36 mouse cellular contexts compared by ENCODE assay signal in genomic region chr12:98227037-98227436, GRCm38 (mm10). TPM values are rescaled to one million over a fixed set of nuclear protein-coding genes. Genes with fewer than 3 reads are reported as not detected.
"Had no signal": no experiment of that assay in that cellular context is flagged by ENCODE, and none has a peak within 500 bp of the region (broad histone marks: within the 10 kb centered on the region; RNA-seq: fewer than 3 reads in every experiment).

No protein-coding gene starts in this region.

- H3K27ac ChIP-seq: heart, embryonic 10.5 days; heart, embryonic 13.5 days; heart, embryonic 15.5 days; hindbrain, embryonic 10.5 days; hindbrain, embryonic 12.5 days; hindbrain, embryonic 13.5 days; hindbrain, embryonic 14.5 days; hindbrain, embryonic 15.5 days; hindbrain, postnatal 0 days; intestine, embryonic 15.5 days; kidney, embryonic 15.5 days; kidney, postnatal 0 days; layer of hippocampus, adult 2 months had no signal

- H3K9ac ChIP-seq: heart, embryonic 12.5 days; heart, embryonic 13.5 days; heart, embryonic 15.5 days; hindbrain, embryonic 12.5 days; hindbrain, embryonic 13.5 days; hindbrain, embryonic 14.5 days; hindbrain, embryonic 15.5 days; intestine, embryonic 15.5 days; kidney, embryonic 15.5 days had no signal

- H3K9me3 ChIP-seq: heart, embryonic 10.5 days; heart, embryonic 12.5 days; heart, embryonic 13.5 days; heart, embryonic 15.5 days; hindbrain, embryonic 10.5 days; hindbrain, embryonic 12.5 days; hindbrain, embryonic 13.5 days; hindbrain, embryonic 15.5 days; intestine, embryonic 15.5 days; kidney, embryonic 15.5 days had no signal

- H3K4me1 ChIP-seq: heart, embryonic 10.5 days; heart, embryonic 12.5 days; heart, embryonic 13.5 days; heart, embryonic 15.5 days; hindbrain, embryonic 10.5 days; hindbrain, embryonic 12.5 days; hindbrain, embryonic 13.5 days; hindbrain, embryonic 15.5 days; intestine, embryonic 15.5 days; kidney, embryonic 15.5 days had no signal

- H3K4me2 ChIP-seq: heart, embryonic 11.5 days; heart, embryonic 12.5 days; heart, embryonic 13.5 days; heart, embryonic 15.5 days; hindbrain, embryonic 12.5 days; hindbrain, embryonic 13.5 days; hindbrain, embryonic 14.5 days; hindbrain, embryonic 15.5 days; intestine, embryonic 15.5 days; kidney, embryonic 15.5 days had no signal

- DNase-seq: heart, postnatal 10 days; heart, postnatal 14 days; heart, postnatal 36 days; heart, postnatal 4 days; kidney, adult 11 months; kidney, adult 18-20 months; kidney, adult 8-10 months; kidney, adult 9 months; kidney, postnatal 10 days; kidney, postnatal 25 days; kidney, postnatal 36 days; kidney, postnatal 4 days; layer of hippocampus, adult 9-11 months; layer of hippocampus, postnatal 36 days had no signal

- H3K36me3 ChIP-seq: intestine, embryonic 15.5 days had no signal

- H3K4me3 ChIP-seq: heart, embryonic 10.5 days; heart, embryonic 12.5 days; heart, embryonic 13.5 days; heart, embryonic 15.5 days; hindbrain, embryonic 10.5 days; hindbrain, embryonic 12.5 days; hindbrain, embryonic 13.5 days; hindbrain, embryonic 15.5 days; intestine, embryonic 15.5 days; kidney, embryonic 15.5 days; layer of hippocampus, adult 2 months had no signal

- ATAC-seq: hindbrain, embryonic 16.5 days; hindbrain, postnatal 0 days; inflammation-experienced regulatory T-cells, adult 6 months; intestine, embryonic 15.5 days; intestine, embryonic 16.5 days; intestine, postnatal 0 days had no signal

- H3K27me3 ChIP-seq: heart, embryonic 12.5 days; heart, embryonic 13.5 days; heart, embryonic 15.5 days; hindbrain, embryonic 12.5 days; hindbrain, embryonic 13.5 days; hindbrain, embryonic 15.5 days; intestine, embryonic 15.5 days; kidney, embryonic 15.5 days had no signal

RNA-seq across cellular contexts. Expression of gene Gpr65, which starts 41.4 kb away (rescaled TPM):
- total RNA-seq: layer of hippocampus, adult 18-20 months; layer of hippocampus, adult 2 months; layer of hippocampus, postnatal 10 days; layer of hippocampus, postnatal 25 days; layer of hippocampus, postnatal 36 days had no signal
